Mouse (Mus musculus) embryonic facial prominence, embryonic 15.5 days (tissue): ENCODE results near the gene Metrn. TPM values are rescaled to one million over a fixed set of nuclear protein-coding genes. Genes with fewer than 3 reads are reported as not detected.

Experiments used
- ATAC-seq: fragments of 200-750 bp; cut with Nextera tagmentation; 2 replicates; pipeline ENCODE4 v1.8.0; 2017; ENCODE audit warnings: low read depth, moderate TSS enrichment; ENCODE audit not compliant: insufficient number of reproducible peaks, low FRiP score, low TSS enrichment
- H3K27ac ChIP-seq: fragments of 300-500 bp; sonication (generic); replicated peaks from 2 replicates; pipeline ENCODE4 v1.5.1; 2015; ENCODE audit warnings: mild to moderate bottlenecking, inconsistent platforms
- H3K27me3 ChIP-seq: fragments of 300-500 bp; sonication (generic); 2 replicates; pipeline ENCODE4 v1.6.1; 2015; ENCODE audit warnings: inconsistent platforms
- H3K36me3 ChIP-seq: fragments of 300-500 bp; sonication (generic); 2 replicates; pipeline ENCODE4 v1.6.1; 2015; ENCODE audit warnings: mild to moderate bottlenecking, inconsistent platforms
- H3K4me1 ChIP-seq: fragments of 300-500 bp; sonication (generic); 2 replicates; pipeline ENCODE4 v1.6.1; 2015; ENCODE audit warnings: inconsistent platforms
- H3K4me2 ChIP-seq: fragments of 300-500 bp; sonication (generic); replicated peaks from 2 replicates; pipeline ENCODE4 v1.6.1; 2015; ENCODE audit warnings: mild to moderate bottlenecking, inconsistent platforms
- H3K4me3 ChIP-seq: fragments of 300-500 bp; sonication (generic); replicated peaks from 2 replicates; pipeline ENCODE4 v1.5.1; 2015; ENCODE audit warnings: mild to moderate bottlenecking, inconsistent platforms
- H3K9ac ChIP-seq: fragments of 300-500 bp; sonication (generic); 2 replicates; pipeline ENCODE4 v1.6.1; 2015; ENCODE audit warnings: inconsistent platforms
- H3K9me3 ChIP-seq: fragments of 300-500 bp; sonication (generic); replicated peaks from 2 replicates; pipeline ENCODE4 v1.6.1; 2016; ENCODE audit warnings: inconsistent platforms
- WGBS: fragments of 180-500 bp; shearing (Covaris S2); methylation state at CpG from one replicate; pipeline ENCODE4 v1.1.7; 2015; 5-methylcytosine and 5-hydroxymethylcytosine counted together
- polyA plus RNA-seq: library from polyadenylated mRNA; unstranded; fragments of >200 nt; fragmentation: Nextera tagmentation; extraction: Ambion mirVana; gene quantifications from 2 replicates; pipeline ENCODE4 v1.2.1, GENCODE M21; 2015

Metrn gene
- polyA plus RNA-seq, 1 experiment from 2014 or later, result 41.8 TPM

DNA sequence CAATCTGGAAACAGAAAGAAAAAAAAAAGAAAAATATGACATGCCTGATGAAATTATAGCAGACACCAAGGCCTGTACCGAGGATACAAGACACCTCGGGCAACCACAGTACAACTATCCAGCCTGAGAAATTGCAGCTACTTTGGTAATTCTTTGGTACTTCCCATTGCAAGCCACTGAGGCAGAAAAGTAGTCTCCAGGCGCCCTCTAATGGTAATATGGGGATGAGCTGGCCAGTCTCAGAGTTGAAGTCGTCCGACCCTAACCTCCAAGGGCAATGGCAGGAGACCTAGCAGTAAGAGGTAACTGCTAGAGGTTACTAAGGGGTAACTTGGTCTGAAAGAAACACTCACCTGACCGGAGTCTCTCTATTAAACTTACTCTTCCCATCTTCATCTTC is 4.1 kb upstream of the Metrn start:
- H3K9ac ChIP-seq, result no peak overlapping the region
- peaks cover 11% of the 10 kb centered on the region for H3K4me1 ChIP-seq
- no peaks in the 10 kb centered on the region for H3K36me3 ChIP-seq
- ATAC-seq, result no peak
- H3K27me3 ChIP-seq, result peaks cover 8% of the 10 kb centered on the region; the same call in 1 of the 2 replicates
- no peak overlapping the region for H3K27ac ChIP-seq
- H3K4me2 ChIP-seq, result no peak overlapping the region
- no peak overlapping the region for H3K4me3 ChIP-seq
- no peaks in the 10 kb centered on the region for H3K9me3 ChIP-seq
- WGBS, result 5% methylated on average over 6 of the region's 6 CpGs

DNA sequence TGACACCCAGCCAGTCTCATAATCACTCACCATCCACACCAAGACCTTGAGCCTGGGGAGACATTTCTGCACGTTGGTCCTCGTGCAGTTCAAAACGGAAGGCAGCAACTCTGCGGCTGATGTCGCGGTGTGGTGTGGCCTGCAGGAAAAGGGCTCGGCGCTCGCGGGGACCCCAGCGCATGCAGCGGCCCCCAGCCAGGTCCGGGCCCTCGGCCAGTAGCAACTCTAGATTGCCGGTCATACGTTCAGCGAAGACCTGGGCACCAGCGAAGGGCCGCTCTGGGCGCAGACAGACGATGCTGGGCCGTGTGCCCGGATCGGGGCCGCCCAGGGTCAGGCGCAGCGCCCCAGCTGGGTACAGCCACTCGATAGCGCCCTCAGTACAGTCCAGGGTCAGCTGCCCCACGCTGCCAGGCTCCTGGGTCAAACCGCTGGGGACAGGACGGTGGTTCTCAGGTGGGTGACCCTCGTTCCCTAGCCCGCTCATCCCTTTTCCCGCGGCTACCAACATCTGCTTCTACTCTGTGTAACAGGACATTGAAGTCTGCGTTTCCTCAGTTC is 645 bp downstream of the Metrn start:
- 0 out of 2 replicates have a peak, but pooled peaks cover 3% of the 10 kb centered on the region for H3K36me3 ChIP-seq
- WGBS, result 1% methylated on average over 37 of the region's 37 CpGs
- H3K9me3 ChIP-seq, result no peaks in the 10 kb centered on the region
- H3K4me2 ChIP-seq, result peak overlapping the region; percentile 89
- peak overlapping the region; percentile 33 for H3K9ac ChIP-seq
- H3K27ac ChIP-seq, result no peak overlapping the region; the same call in 1 of the 2 replicates
- H3K4me1 ChIP-seq, result peaks cover 38% of the 10 kb centered on the region
- no peak; the same call in 1 of the 2 replicates for ATAC-seq
- H3K4me3 ChIP-seq, result peak overlapping the region; percentile 66
- no peaks in the 10 kb centered on the region for H3K27me3 ChIP-seq

DNA sequence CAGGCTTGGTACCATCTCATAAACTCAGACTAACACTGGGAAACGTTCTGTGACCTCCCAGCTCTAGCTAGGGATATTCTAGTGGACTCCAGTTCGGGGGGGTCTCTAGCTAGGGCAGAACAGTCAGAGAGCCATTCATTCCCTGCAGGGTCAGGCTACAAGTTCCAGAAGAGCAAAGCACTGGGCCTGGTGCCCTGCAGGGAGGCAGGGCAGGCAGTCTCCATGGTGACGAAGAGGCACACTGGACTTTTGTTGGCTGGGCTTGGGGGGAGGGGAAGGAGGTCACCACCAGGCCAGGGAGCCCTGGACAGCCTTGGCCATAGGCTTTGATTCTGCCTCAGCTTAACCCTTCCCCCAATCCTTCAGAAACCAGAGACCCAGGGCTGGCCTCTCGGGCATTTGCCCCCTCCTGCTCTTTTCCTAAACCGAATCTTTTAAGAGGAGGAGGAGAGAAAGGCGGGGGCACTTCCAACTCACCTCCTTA is 1.3 kb downstream of the Metrn start, which contains the start of gene AC134908.4:
Gene AC134908.4 (minus strand): TSS at position 51 of the 484 bp plus-strand sequence.
- no peak for ATAC-seq
- 27% methylated on average over 6 of the region's 6 CpGs for WGBS
- Histone ChIP-seq H3K4me2 (peak within 1 kb of the TSS; percentile 89), H3K4me1 (peaks cover 44% of the 10 kb centered on the region), H3K9ac (peak within 1 kb of the TSS; percentile 33), H3K27ac (no peak within 1 kb of the TSS; the same call in 1 of the 2 replicates), H3K36me3 (0 out of 2 replicates have a peak, but pooled peaks cover 3% of the 10 kb centered on the region), H3K9me3 (no peaks in the 10 kb centered on the region), H3K27me3 (no peaks in the 10 kb centered on the region), H3K4me3 (peak within 1 kb of the TSS; percentile 66)

DNA sequence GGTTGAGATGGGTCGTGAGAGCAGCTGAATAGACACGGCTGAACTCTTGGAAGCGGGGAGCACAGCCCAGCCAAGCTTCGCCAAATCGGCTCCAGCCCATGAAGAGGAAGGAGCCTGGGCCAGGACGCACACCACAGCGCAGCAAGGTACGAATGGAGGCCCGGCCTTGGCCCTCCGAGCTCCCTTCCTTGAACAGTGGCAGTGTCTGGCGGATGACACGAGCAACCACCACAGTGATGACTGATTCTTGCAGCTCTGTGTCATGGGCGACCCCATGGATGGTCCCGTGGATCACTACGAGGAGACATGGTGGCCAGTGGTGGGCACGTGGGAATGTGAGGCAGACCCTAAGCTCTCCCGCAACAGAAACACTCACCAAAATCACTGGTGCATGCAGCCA is 1.9 kb downstream of the Metrn start:
- Histone ChIP-seq H3K9me3 (no peaks in the 10 kb centered on the region), H3K4me2 (peak overlapping the region; percentile 89; the same call in 1 of the 2 replicates), H3K27me3 (no peaks in the 10 kb centered on the region), H3K4me1 (peaks cover 47% of the 10 kb centered on the region), H3K9ac (no peak overlapping the region), H3K36me3 (0 out of 2 replicates have a peak, but pooled peaks cover 3% of the 10 kb centered on the region), H3K27ac (no peak overlapping the region), H3K4me3 (peak overlapping the region; percentile 66)
- no peak for ATAC-seq
- whole genome bisulfite sequencing, result 75% methylated on average over 17 of the region's 17 CpGs

DNA sequence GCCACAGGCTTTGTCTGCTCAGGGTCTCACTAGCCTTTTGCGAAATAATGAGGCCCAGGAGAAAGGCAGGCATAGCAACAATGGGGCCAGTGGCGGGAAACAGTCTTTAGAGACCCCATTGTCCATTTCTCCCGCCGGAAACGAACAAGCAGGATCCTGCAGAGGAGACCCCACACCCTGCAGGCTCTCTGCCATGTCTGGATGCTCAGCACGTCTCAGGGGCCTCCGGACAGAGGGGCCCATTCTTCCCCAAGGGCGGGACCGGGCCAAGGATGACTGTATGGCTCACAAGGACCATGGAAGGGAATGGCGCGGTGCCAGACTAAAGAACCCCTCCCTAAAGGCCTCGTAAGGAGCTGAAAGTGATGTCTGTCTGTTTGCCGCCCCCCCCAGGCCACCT is 2.7 kb downstream of the Metrn start:
- H3K27me3 ChIP-seq, result no peaks in the 10 kb centered on the region
- H3K27ac ChIP-seq, result no peak overlapping the region
- no peak overlapping the region for H3K4me2 ChIP-seq
- H3K36me3 ChIP-seq, result peaks cover 9% of the 10 kb centered on the region; the same call in 1 of the 2 replicates
- 54% methylated on average over 13 of the region's 13 CpGs for WGBS
- no peak overlapping the region for H3K4me3 ChIP-seq
- no peak for ATAC-seq
- H3K9ac ChIP-seq, result no peak overlapping the region
- H3K4me1 ChIP-seq, result peaks cover 47% of the 10 kb centered on the region
- H3K9me3 ChIP-seq, result no peaks in the 10 kb centered on the region

DNA sequence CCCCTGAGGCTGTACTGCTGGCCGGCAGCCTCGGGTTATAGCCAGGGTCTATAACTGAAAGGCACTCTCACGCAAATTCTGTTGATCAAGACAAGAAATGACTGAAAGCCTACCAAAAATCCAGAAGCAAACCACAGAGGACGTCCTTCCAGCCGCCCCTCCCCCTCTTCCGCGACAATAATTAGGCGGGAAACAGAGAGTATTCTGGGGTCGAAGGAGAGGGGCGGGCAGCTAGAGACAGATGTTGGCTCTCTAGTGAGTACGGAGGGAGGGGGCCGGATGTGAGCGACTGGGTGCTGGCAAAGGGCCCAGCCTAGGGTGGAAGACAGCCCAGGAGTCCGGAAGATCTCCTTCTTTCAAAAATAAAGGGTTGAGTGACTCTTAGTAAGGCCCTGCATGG is 4.3 kb downstream of the Metrn start, which contains the start of gene Fam173a:
Gene Fam173a (minus strand): TSS at position 287 of the 400 bp plus-strand sequence.
- H3K36me3 ChIP-seq, result peaks cover 18% of the 10 kb centered on the region
- H3K4me1 ChIP-seq, result peaks cover 46% of the 10 kb centered on the region
- ATAC-seq, result peak; percentile 59
- H3K9ac ChIP-seq, result peak within 1 kb of the TSS; percentile 75
- H3K4me3 ChIP-seq, result peak within 1 kb of the TSS; percentile 79
- peak within 1 kb of the TSS; percentile 79 for H3K4me2 ChIP-seq
- H3K9me3 ChIP-seq, result no peaks in the 10 kb centered on the region
- 0% methylated on average over 14 of the region's 14 CpGs for WGBS
- no peaks in the 10 kb centered on the region for H3K27me3 ChIP-seq
- peak within 1 kb of the TSS; percentile 96 for H3K27ac ChIP-seq

DNA sequence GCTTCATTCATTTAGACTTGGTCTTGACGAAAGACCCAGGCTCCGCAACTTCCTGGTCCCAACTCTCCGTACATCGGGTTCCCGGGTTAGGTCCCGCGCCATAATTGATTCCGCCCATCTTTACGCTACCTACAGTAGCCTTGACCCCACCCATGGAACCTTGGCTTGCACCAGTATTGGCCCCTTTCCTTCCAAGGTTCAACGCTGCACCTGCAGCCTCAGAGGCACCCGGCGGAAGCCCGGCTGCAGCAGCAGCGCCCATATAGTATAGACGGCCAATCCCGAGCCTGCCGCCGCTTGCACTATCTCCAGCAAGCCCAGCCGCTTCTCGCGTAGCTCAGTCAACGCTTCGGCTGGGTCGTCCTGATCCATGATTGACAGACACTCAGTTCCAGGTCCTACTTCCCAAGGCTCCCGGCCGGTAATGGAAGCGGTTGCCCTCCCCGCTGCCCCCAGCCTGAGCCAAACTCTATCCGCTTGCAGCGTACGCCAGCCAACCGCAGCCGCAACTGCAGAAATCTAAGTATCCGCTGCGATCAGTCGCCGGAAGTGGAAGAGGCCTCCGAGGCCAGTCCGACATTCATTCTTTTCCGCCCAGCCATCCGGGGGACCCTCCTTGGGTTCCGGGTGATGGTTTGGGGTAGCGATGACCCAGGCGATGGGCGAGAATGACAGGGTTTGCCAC is 5.0 kb downstream of the Metrn start:
- H3K9me3 ChIP-seq, result no peaks in the 10 kb centered on the region
- H3K27ac ChIP-seq, result peak overlapping the region; percentile 96
- H3K4me3 ChIP-seq, result peak overlapping the region; percentile 79
- peaks cover 19% of the 10 kb centered on the region for H3K36me3 ChIP-seq
- WGBS, result under 1% methylated on average over 45 of the region's 45 CpGs
- peak; percentile 59 for ATAC-seq
- H3K4me2 ChIP-seq, result peak overlapping the region; percentile 79
- H3K27me3 ChIP-seq, result no peaks in the 10 kb centered on the region
- peak overlapping the region; percentile 75 for H3K9ac ChIP-seq
- H3K4me1 ChIP-seq, result peaks cover 40% of the 10 kb centered on the region

DNA sequence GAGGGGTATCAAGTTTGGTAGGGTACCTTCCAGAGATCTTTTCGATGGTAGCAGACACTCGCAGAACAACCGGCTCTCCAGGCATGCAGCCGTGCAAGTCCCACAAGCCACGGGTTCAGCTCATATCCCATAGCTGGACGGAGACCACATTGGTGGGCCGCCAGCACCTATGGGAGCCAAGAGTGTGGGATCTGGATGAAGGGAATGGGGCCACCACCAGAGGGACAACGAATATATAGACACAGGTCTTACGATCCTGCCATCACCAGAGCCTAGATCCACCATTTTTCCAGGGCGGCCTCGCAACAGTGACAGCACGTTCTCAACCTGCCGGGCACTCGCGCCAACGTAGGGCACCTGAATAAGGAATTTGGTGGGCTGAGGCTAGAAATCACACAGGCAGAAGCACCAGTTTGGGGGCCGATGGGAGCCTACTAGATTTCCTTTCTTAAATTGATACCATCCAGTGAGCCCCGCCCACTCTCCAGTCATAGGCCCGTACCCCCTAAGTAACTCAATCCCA is 5.6 kb downstream of the Metrn start:
- no peak for ATAC-seq

DNA sequence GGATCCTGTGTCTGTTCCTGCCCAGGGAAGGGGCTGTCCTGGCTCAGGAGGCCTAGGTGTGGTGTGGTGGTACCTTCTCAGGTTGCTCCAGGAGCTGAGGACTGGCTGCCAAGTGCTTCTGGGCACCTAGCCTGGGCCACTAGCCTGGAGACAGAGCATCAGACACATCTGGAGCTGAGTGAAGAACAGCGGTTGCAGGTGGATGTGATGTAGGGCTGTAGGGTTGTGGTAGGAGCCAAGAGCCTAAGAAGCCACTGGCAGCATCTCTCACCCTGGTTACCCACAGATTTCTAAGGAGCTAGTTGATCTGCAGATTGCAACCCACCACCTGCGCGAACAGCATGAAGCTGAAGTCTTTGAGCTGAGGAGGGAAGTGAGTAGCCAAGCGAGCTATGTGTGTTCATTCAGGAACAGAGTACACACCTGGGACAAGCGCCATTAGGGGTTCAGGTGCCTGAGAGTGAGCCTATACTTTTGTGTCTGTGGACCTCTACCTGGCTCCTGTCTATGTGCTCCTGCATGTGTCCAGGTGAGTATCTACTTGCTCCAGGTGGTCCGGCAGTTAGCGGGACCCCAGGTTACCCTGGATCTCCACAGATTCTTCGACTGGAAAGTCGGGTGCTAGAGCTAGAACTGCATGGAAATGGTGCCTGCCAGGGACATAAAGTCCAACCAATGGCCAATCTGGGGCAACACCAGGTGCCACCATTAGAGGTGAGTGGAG is 10.0 kb downstream of the Metrn start:
- 90% methylated on average over 9 of the region's 9 CpGs for WGBS
- Histone ChIP-seq H3K4me2 (no peak overlapping the region), H3K9ac (no peak overlapping the region), H3K9me3 (no peaks in the 10 kb centered on the region), H3K4me3 (no peak overlapping the region), H3K4me1 (peaks cover 43% of the 10 kb centered on the region), H3K27me3 (no peaks in the 10 kb centered on the region), H3K27ac (no peak overlapping the region), H3K36me3 (peaks cover 36% of the 10 kb centered on the region)
- no peak for ATAC-seq

More for the DNA sequence above, 5.6 kb downstream of the Metrn start:
- 18% methylated on average over 19 of the region's 19 CpGs for WGBS
- Histone ChIP-seq H3K9ac (peak overlapping the region; percentile 75), H3K36me3 (peaks cover 19% of the 10 kb centered on the region), H3K27me3 (no peaks in the 10 kb centered on the region), H3K4me2 (peak overlapping the region; percentile 79), H3K4me1 (peaks cover 39% of the 10 kb centered on the region), H3K9me3 (no peaks in the 10 kb centered on the region), H3K27ac (peak overlapping the region; percentile 96), H3K4me3 (peak overlapping the region; percentile 79)

DNA sequence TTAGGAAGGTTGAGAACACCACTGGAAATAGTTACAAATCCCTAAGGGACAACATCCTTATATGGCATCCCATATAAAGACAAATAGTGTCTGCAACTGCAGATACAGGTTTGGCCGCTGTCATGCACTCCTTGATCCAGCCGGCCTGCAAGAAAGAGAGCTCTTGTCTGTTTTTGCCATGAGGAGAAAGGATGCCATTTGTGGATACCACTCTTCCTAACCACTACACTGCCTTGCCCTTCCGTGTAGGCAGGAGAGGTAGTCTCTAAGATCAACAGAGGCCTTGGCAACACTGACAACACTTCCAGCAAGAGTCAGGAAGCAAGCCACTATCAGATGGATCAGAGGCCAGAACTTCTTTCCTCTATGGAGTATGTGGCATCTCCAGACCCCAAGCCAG is 10.7 kb downstream of the Metrn start, which contains the start of gene Ccdc78:
Gene Ccdc78 (plus strand): TSS at position 301 of the 400 bp plus-strand sequence.
- Histone ChIP-seq H3K4me3 (peak within 1 kb of the TSS; percentile 78), H3K9ac (peak within 1 kb of the TSS; percentile 70), H3K36me3 (peaks cover 43% of the 10 kb centered on the region), H3K4me2 (peak within 1 kb of the TSS; percentile 69), H3K27ac (peak within 1 kb of the TSS; percentile 90), H3K9me3 (no peaks in the 10 kb centered on the region), H3K27me3 (no peaks in the 10 kb centered on the region), H3K4me1 (peaks cover 37% of the 10 kb centered on the region)
- 80% methylated on average over 3 of the region's 3 CpGs for WGBS
- no peak for ATAC-seq
